Comparison of ENCODE assay signal across 16 mouse cellular contexts in the genomic region with DNA sequence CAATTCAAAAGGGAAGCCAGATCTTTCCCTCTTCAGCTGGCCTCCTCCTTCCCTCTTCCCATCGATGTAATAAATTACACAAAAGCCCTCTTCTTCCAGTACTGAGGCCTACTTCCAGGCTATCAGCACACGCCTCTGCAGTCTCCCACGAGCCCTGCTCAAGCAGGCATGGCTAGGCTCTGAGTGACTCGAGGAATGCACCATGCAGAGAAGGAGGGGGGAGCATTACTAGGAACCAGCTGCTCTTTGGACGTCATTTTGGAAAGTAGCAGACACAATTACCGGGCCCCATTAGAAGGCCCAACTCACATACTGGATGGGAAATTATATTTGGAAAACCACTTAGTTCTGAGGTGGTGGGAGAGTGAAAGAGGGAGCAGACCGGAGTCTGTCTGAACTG.
DNase-seq lines count a peak whose midpoint lies in the region; ATAC-seq and TF ChIP-seq lines count a peak whose summit lies in the region.
"Had no signal": no experiment of that assay in that cellular context is flagged by ENCODE, and none has a peak within 500 bp of the region (broad histone marks: within the 10 kb centered on the region; RNA-seq: fewer than 3 reads in every experiment).

No protein-coding gene starts in this region.

- H3K4me1 ChIP-seq in heart, embryonic 16.5 days (ENCODE audit: control insufficient read depth, insufficient read depth, low read length): peaks cover 17% of the 10 kb centered on the region
- H3K4me1 ChIP-seq in lung, embryonic 14.5 days (ENCODE audit: insufficient read depth): 0 out of 2 replicates have a peak, but pooled peaks cover 2% of the 10 kb centered on the region
- no peaks in the 10 kb centered on the region for H3K4me1 ChIP-seq in lung, adult 2 months (ENCODE audit: control insufficient read depth, insufficient read depth, low read length)
- peaks cover 33% of the 10 kb centered on the region for H3K4me1 ChIP-seq in embryonic facial prominence, embryonic 10.5 days
- H3K4me1 ChIP-seq in limb, embryonic 14.5 days (ENCODE audit: control insufficient read depth, insufficient read depth, low read length): peaks cover 2% of the 10 kb centered on the region; the same call in 1 of the 2 replicates
- peaks cover 31% of the 10 kb centered on the region for H3K4me1 ChIP-seq in forebrain, embryonic 10.5 days
- H3K4me1 ChIP-seq in liver, embryonic 12.5 days: no peaks in the 10 kb centered on the region

- H3K4me2 ChIP-seq in heart, embryonic 16.5 days (ENCODE audit: low read depth, low read length): no peak overlapping the region
- no peak overlapping the region for H3K4me2 ChIP-seq in lung, embryonic 14.5 days
- no peak overlapping the region for H3K4me2 ChIP-seq in limb, embryonic 14.5 days (replicated peaks; ENCODE audit: low read depth, low read length, severe bottlenecking)
- no peak overlapping the region for H3K4me2 ChIP-seq in liver, embryonic 12.5 days
- H3K4me2 ChIP-seq: hindbrain, embryonic 15.5 days; midbrain, embryonic 15.5 days had no signal

- TF ChIP-seq CTCF in lung, embryonic 14.5 days (IDR thresholded peaks at IDR 0.05; ENCODE audit: low read depth): no peak
- no peak for TF ChIP-seq CTCF in lung, adult 2 months (IDR thresholded peaks at IDR 0.05; ENCODE audit: insufficient read depth, low read length)

- no peak overlapping the region for H3K27ac ChIP-seq in heart, embryonic 16.5 days (ENCODE audit: low read length)
- H3K27ac ChIP-seq in lung, embryonic 14.5 days (ENCODE audit: low read depth): no peak overlapping the region
- H3K27ac ChIP-seq in embryonic facial prominence, embryonic 10.5 days (replicated peaks): peak overlapping the region; percentile 37; the same call in 1 of the 2 replicates
- no peak overlapping the region for H3K27ac ChIP-seq in limb, embryonic 14.5 days (replicated peaks; ENCODE audit: low read depth, low read length)
- H3K27ac ChIP-seq in forebrain, embryonic 10.5 days: no peak overlapping the region
- no peak overlapping the region for H3K27ac ChIP-seq in liver, embryonic 12.5 days
- H3K27ac ChIP-seq: hindbrain, embryonic 15.5 days; layer of hippocampus, adult 2 months; left cerebral cortex, adult 2 months; midbrain, embryonic 15.5 days had no signal

- TF ChIP-seq POLR2A in lung, adult 2 months (IDR thresholded peaks at IDR 0.05; ENCODE audit: borderline replicate concordance, extremely low read depth, low read depth, low read length): no peak
- no peak for TF ChIP-seq POLR2A in limb, embryonic 14.5 days (IDR thresholded peaks at IDR 0.05; ENCODE audit: borderline replicate concordance, extremely low read depth, insufficient read depth, insufficient read length)

- 36% methylated on average over 7 of the region's 7 CpGs for WGBS in heart, embryonic 16.5 days
- 36% methylated on average over 7 of the region's 7 CpGs for WGBS in lung, embryonic 14.5 days
- WGBS in lung, adult 2 months: 52% methylated on average over 7 of the region's 7 CpGs
- WGBS in embryonic facial prominence, embryonic 10.5 days: 50% methylated on average over 7 of the region's 7 CpGs
- 29% methylated on average over 7 of the region's 7 CpGs for WGBS in limb, embryonic 14.5 days
- 53% methylated on average over 7 of the region's 7 CpGs for WGBS in forebrain, embryonic 10.5 days
- 54% methylated on average over 7 of the region's 7 CpGs for WGBS in liver, embryonic 12.5 days (ENCODE audit: insufficient replicate concordance)

- H3K9me3 ChIP-seq in heart, embryonic 16.5 days (replicated peaks; ENCODE audit: control insufficient read depth, low read length): no peaks in the 10 kb centered on the region
- H3K9me3 ChIP-seq in lung, embryonic 14.5 days (ENCODE audit: low read depth, low read length): no peaks in the 10 kb centered on the region
- H3K9me3 ChIP-seq in embryonic facial prominence, embryonic 10.5 days: no peaks in the 10 kb centered on the region
- H3K9me3 ChIP-seq in limb, embryonic 14.5 days (ENCODE audit: control insufficient read depth, low read length): no peaks in the 10 kb centered on the region
- no peaks in the 10 kb centered on the region for H3K9me3 ChIP-seq in forebrain, embryonic 10.5 days
- no peaks in the 10 kb centered on the region for H3K9me3 ChIP-seq in liver, embryonic 12.5 days (replicated peaks)
- H3K9me3 ChIP-seq: hindbrain, embryonic 15.5 days; midbrain, embryonic 15.5 days had no signal

- H3K4me3 ChIP-seq in heart, embryonic 16.5 days (ENCODE audit: low read length): no peak overlapping the region
- H3K4me3 ChIP-seq in lung, embryonic 14.5 days (ENCODE audit: low read depth, low read length): no peak overlapping the region
- H3K4me3 ChIP-seq in lung, adult 2 months (replicated peaks; ENCODE audit: extremely low read depth, low read depth, low read length): no peak overlapping the region
- no peak overlapping the region for H3K4me3 ChIP-seq in embryonic facial prominence, embryonic 10.5 days
- H3K4me3 ChIP-seq in limb, embryonic 14.5 days (replicated peaks; ENCODE audit: low read length): no peak overlapping the region
- H3K4me3 ChIP-seq in forebrain, embryonic 10.5 days: no peak overlapping the region
- H3K4me3 ChIP-seq in liver, embryonic 12.5 days: no peak overlapping the region
- H3K4me3 ChIP-seq: hindbrain, embryonic 15.5 days; layer of hippocampus, adult 2 months; left cerebral cortex, adult 2 months; midbrain, embryonic 15.5 days had no signal

- H3K9ac ChIP-seq in heart, embryonic 16.5 days (ENCODE audit: low read length): no peak overlapping the region
- H3K9ac ChIP-seq in lung, embryonic 14.5 days: no peak overlapping the region
- H3K9ac ChIP-seq in limb, embryonic 14.5 days (ENCODE audit: low read depth, low read length, severe bottlenecking): no peak overlapping the region
- H3K9ac ChIP-seq in liver, embryonic 12.5 days: no peak overlapping the region
- H3K9ac ChIP-seq: hindbrain, embryonic 15.5 days; midbrain, embryonic 15.5 days had no signal

- 0 out of 2 replicates have a peak, but pooled peaks have one; percentile 57 for ATAC-seq in heart, embryonic 16.5 days (replicated peaks; ENCODE audit: extremely low read depth, insufficient read depth, low FRiP score)
- ATAC-seq in lung, embryonic 14.5 days (ENCODE audit: insufficient read depth): no peak
- ATAC-seq in limb, embryonic 14.5 days (ENCODE audit: low FRiP score, low read depth): no peak
- ATAC-seq in liver, embryonic 12.5 days: no peak
- ATAC-seq: midbrain, embryonic 15.5 days had no signal

- H3K36me3 ChIP-seq in heart, embryonic 16.5 days (ENCODE audit: control insufficient read depth, insufficient read depth): no peaks in the 10 kb centered on the region
- no peaks in the 10 kb centered on the region for H3K36me3 ChIP-seq in lung, embryonic 14.5 days (ENCODE audit: insufficient read depth)
- no peaks in the 10 kb centered on the region for H3K36me3 ChIP-seq in embryonic facial prominence, embryonic 10.5 days (replicated peaks)
- no peaks in the 10 kb centered on the region for H3K36me3 ChIP-seq in limb, embryonic 14.5 days (ENCODE audit: control insufficient read depth, insufficient read depth, low read length)
- no peaks in the 10 kb centered on the region for H3K36me3 ChIP-seq in forebrain, embryonic 10.5 days (replicated peaks)
- H3K36me3 ChIP-seq in liver, embryonic 12.5 days: no peaks in the 10 kb centered on the region
- H3K36me3 ChIP-seq: hindbrain, embryonic 15.5 days; midbrain, embryonic 15.5 days had no signal

- DNase-seq in heart, postnatal 4 days: no peak
- DNase-seq in lung, embryonic 14.5 days: peak; percentile 47
- DNase-seq in lung, adult 2 months: no peak
- no peak for DNase-seq in embryonic facial prominence, embryonic 10.5 days (ENCODE audit: low spot score)
- DNase-seq in limb, embryonic 14.5 days (ENCODE audit: low spot score): peak; percentile 51
- no peak for DNase-seq in forebrain, embryonic 10.5 days (ENCODE audit: extremely low spot score, low spot score)
- DNase-seq: adrenal gland, postnatal 36 days; cerebellum, adult 11 months; lung, postnatal 14 days; thymus, postnatal 36 days had no signal

- no peaks in the 10 kb centered on the region for H3K27me3 ChIP-seq in heart, embryonic 16.5 days (ENCODE audit: control insufficient read depth, insufficient read depth, low read length)
- H3K27me3 ChIP-seq in lung, embryonic 14.5 days (ENCODE audit: insufficient read depth, low read length): no peaks in the 10 kb centered on the region
- H3K27me3 ChIP-seq in embryonic facial prominence, embryonic 10.5 days (replicated peaks; ENCODE audit: low read depth, poor library complexity, severe bottlenecking): peaks cover 3% of the 10 kb centered on the region; the same call in 1 of the 2 replicates
- H3K27me3 ChIP-seq in limb, embryonic 14.5 days (ENCODE audit: control insufficient read depth, insufficient read depth, low read length): no peaks in the 10 kb centered on the region
- 0 out of 2 replicates have a peak, but pooled peaks cover 21% of the 10 kb centered on the region for H3K27me3 ChIP-seq in forebrain, embryonic 10.5 days (ENCODE audit: poor library complexity, severe bottlenecking)
- no peaks in the 10 kb centered on the region for H3K27me3 ChIP-seq in liver, embryonic 12.5 days (replicated peaks)
- H3K27me3 ChIP-seq: hindbrain, embryonic 15.5 days had no signal

Comparison
In these comparisons a context has a peak if more than half of its experiments do, and no peak if none do; other contexts are left out.
1. DNase-seq: peak in lung, embryonic 14.5 days (single experiment) and limb, embryonic 14.5 days (single experiment); none in heart, postnatal 4 days (single experiment), lung, adult 2 months (single experiment), embryonic facial prominence, embryonic 10.5 days (single experiment) and forebrain, embryonic 10.5 days (single experiment).